Mouse (Mus musculus) lung, adult 18-20 months (tissue): Measurements from ENCODE around the gene Klf9.
A peak's percentile ranks its signal among the peaks of the same experiment; 100 is the strongest.
"Not testable (repeated sequence)": the region's sequence is repeated elsewhere in the genome, so short reads cannot be mapped to it uniquely, and the experiment has no call there.

ENCODE experiments used
- DNase-seq, 2 experiments: peaks; one replicate each; pipeline ENCODE4 v3.0.0; 2022; ENCODE audit warnings: mixed read lengths in 2 of 2

The Klf9 gene

GRCm38 (mm10) chr19:23141391-23142281 is 610 bp downstream of the Klf9 start:
- DNase-seq, result peak; percentile 89 to 92

DNA sequence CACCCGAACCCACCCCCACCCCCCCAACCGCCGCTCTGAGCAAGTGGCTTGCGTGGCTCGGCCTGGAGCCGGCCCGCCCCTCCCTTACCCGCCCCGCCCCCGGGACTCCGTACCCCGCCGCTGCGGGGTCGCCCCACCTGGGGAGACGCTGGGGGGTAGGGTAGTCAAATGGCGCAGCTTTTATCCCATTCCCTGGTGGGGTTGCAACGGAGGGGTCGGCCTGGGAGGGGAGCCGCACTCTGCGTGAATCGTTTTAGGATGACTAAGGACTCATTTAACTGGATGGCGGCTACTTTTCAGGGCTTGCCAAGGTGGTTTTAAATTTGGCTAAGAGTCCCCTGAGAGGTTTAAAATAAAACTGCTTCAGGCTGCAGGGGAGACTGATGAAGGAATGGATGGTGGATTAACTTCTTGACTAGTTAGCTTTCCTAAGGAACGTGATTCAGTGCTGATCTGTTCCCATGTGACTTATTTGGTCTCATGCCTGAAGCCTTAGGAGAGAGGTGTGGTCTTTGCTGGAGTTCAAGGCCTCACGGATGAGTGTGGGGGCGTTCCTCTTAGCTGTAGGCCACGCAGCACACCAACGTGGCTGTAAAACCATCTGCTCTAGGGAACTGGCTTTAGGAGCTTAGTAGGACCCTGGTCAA is 1.5 kb downstream of the Klf9 start:
- DNase-seq, result peak; percentile 51 to 73

GRCm38 (mm10) chr19:23143074-23143445 is 2.0 kb downstream of the Klf9 start:
- no peak for DNase-seq

DNA sequence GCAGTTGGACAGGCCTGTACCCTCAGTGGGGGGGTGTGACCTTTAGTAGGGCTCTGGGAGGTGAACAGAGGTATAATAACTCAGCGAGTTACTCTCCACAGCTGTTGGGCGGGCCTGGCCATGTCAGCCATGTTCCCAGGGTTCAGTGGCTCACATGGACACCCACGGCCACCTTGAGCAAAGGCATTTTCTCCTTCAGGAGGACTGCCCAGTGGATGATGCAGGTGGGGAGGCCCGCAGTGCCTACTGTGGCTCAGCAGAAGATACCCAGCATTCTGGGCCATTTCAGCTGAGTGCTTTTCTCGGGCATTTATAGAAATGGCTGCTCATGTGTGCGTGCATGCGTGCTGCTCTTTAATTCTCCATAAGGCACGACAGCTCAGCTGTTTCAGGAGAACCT is 2.5 kb downstream of the Klf9 start:
- peak in 1 of 2 experiments; percentile 45 for DNase-seq

DNA sequence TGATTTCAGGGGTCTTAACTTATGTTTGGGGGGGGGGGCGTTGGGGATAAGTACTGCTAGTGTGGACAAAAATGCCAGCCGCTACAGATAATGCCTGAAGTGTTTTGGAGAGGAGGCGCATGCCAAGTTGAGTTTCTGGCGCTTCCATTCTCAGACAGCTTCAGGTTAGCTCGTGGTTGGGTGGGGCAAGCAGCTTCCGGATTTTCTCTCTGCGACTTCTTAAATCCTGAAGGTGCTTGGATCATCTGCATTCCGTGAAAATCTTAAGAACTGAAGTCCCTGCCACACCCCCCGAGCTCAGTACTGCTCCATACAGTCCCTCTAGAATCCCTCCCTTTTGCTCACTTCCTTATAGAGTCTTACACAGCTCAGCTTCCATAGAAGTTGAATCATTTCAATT is 3.0 kb downstream of the Klf9 start:
- peak in 1 of 2 experiments; percentile 45 for DNase-seq

- DNase-seq, result no peak
These were observed 4.1 kb downstream of the Klf9 start for GRCm38 (mm10) chr19:23145146-23145545.

DNA sequence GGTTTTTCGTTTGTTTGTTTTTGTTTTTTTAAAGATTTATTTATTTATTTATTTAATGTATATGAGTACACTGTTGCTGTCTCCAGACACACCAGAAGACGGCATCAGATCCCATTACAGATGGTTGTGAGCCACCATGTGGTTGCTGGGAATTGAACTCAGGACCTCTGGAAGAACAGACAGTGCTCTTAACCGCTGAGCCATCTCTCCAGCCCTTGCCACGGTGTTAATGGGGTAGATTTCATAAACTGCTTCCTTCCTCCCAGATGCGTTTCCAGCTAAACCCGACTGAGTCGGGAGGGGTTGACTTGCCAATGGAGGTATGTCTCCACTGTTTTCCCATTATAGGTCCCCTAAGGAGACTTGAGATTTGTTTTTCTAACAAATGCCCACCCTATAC is 4.5 kb downstream of the Klf9 start:
- not testable (repeated sequence) for DNase-seq

DNA sequence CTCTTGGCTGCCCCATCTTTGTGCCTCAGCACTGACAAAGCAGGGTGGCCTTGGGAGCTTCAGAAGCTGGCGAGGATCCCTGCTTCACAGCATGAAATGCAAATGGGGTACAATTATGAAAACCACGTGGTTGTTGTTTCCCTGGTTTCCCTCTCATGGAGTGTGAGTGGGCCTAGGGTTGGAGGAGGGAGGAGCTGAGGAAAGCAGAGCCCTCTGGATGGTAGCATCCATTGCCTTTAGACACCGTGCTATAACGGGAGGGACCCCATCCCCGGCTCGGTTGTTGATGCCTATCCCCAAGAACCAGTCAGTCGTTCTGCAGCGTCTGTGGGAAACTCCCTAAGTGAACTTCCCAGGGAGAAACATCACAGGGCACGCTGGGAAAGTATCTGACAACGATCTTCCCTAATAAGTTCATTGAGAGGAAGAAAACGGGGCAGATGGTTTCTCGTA is 5.4 kb downstream of the Klf9 start:
- no peak for DNase-seq

DNA sequence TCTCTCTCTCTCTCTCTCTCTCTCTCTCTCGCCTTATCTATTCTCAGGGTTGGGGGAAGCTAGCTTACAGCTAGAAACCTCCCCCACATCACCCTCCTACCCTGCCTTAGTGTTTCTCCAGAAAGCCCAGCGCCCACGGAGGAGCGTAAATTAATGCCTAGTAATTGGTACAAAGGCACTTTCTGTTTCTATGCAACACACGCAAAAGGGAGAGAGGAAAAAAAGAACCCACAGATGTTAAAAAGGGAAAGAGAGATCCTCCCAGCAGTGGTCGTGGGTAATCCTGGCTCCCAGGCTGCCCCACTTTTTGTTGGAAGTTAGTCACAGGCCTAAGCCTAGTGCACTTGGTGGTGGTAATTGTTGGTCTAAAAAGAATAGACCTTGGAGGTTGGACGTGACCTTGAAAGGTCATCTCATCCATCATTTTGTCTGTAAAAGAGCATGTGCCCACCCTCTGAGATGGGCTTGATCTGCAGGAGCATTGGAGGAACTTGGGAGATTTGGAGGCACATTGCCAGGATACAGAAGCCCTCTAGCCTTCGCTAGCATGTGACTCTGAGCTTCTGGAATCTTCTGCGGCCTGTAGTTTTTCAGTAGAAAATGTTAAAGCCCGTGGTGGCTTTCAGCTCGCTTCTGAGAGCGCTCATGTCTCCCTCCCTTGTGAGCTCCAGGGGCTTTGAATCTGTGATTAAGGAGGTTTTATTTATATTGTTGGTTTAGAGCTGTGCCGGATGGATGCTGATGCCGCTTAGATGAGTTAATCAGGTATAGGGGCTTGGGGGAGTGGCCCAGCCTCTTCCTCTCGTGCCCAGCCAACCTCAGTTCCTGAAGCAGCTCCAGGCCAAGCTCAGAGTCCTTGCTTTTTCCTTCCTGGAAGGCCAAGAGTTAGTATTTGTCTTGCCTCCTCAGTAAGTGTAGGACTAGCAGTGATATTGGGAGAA is 6.3 kb downstream of the Klf9 start:
- DNase-seq, result peak in 1 of 2 experiments; percentile 5

- peak; percentile 31 to 46 for DNase-seq
These were observed 8.7 kb downstream of the Klf9 start for GRCm38 (mm10) chr19:23149465-23150410.

GRCm38 (mm10) chr19:23150556-23151265 is 9.7 kb downstream of the Klf9 start:
- DNase-seq, result peak in 1 of 2 experiments; percentile 3

DNA sequence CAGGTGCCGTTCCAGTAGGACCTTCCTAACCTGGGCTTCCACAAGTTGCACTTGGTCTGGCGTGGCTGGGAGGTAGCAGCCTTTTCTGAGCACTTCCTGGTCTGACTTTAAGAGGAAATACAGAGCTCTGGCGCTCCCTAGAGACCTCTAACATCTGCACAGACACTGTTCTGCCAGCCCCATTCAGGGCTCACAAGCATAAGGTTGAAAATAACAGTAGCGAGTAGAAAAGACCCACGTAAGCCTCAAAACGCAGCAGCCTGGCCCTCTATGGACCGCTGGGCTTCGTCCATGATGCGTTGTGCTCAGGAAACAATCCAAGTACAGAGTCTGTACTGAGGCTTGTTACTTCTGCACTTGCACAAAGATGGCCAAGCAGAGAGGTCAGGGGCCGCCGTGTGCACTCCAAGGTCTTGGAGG is 10.6 kb downstream of the Klf9 start:
- peak; percentile 71 to 75 for DNase-seq

DNA sequence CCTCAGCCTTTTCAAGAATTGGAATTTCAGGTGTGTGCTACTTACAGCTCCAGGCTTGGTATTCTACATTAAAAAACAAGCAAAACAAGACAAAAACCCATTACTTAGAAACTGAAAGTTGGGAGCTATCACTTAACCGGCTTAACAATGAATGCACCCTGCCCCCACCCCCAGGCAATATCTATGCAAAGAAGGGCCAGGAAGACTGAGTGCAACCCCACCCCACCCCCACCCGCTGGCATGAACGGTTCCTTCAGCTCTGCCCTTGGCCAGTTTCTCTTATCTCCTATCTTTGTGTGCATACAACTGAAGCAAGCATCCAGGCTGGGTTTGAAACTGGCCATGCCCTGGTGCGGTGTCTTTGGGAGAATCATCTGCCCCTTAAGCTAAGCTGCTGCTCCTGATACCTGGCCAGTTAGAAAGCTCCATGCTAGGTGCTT is 11.2 kb downstream of the Klf9 start:
- DNase-seq, result peak in 1 of 2 experiments; percentile 4

DNA sequence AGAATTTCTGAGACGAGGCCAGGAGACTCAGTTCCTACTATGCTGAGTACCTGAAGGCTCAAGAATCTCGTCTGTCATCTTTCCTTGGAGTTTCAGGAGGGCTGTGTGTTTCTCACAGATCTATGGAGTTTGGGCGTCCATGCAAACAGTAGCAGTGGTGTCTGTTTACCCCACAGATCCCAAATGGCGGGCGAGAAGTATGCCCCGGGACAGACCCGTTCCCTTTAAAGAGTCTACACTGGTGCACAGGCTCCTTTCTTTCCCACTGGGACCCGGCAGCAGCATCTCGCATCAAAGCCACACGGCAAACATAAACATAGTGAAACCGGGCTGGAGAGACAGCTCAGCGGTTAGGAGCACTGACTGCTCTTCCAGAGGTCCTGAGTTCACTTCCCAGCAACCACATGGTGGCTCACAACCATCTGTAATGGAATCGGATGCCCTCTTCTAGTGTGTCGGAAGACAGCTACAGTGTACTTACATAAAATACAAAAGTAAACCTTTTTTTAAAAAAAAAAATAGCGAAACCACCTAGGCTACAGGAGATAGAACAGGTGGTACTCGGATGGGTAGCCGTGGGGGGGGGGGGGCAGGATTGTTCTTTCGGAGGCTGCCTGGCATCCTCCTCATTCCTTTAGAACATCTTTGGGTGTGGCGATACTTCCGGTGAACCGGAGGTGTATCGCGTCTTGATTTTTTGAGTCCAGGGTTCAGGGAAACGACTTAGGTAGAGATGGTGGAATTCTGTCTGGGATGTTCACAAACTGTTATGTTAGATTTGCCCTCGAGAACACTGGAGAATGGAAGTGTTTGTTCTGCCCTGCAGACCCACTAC is 12.0 kb downstream of the Klf9 start:
- DNase-seq, result no peak

DNA sequence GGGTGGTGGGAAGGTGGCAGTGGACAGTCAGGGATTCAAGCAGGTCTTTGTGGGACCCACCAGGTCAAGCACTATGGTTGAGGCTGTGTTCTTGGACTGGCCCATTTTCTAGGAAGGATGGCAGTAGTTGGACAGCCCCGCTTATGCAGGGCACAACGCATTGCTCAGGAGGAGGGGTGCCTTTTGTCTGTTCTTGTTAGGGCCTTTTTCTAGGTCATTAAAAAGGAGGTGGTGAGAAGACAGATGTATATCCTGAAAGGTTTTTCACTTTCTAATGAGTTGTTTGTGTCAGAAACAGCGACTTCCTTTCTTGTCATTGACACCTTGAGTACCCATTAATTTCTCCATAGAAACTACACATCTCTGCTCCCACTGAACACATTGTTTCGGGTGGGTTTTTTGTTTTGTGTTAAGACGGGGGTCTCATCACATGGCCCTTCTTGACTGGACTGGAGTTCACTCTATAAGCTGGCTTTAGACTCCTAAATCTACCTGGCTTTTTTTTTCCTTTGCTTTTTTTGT is 12.6 kb downstream of the Klf9 start:
- DNase-seq, result no peak

- DNase-seq, result no peak
These were observed 18.9 kb downstream of the Klf9 start for GRCm38 (mm10) chr19:23159780-23160395.

GRCm38 (mm10) chr19:23162387-23162809 is 21.4 kb downstream of the Klf9 start:
- no peak for DNase-seq

DNA sequence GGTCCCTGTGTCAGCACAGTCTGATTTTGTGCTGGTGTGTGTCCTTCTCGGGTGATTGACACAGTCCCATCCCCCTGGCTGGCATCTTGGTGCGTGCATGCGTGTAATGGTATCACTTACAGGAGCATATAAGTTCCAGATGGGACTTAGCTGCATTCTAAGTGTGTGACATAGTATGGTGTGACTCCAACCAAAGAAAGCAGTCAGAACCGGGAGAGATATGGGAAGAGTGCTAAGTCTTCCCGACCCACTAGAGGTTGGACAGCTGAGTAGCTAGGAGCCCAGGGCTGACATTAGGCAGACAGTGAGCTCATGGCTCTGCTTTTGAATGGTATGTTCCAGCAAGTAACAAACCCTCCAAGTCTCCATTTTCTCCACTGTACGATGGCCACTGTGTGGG is 21.9 kb downstream of the Klf9 start:
- no peak for DNase-seq

DNA sequence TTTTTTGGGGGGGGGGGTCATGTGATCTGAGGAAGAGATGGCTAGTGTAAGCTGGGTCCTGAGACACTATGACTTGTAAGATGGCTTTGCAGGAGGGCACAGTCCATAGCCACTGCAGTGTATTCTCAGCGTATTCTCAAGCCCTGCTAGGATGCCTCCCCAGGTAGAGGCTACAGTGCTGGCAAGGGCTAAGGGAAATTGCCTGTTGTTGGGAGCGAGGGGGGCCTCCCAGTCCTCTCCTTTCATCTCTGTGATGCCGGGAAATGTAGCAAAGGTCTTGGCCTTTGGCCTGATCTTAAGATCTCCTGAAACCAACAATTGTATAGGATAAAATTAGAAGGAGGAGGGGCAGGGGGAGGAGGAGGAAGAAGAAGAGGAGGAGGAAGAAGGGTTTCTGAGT is 22.3 kb downstream of the Klf9 start:
- DNase-seq, result no peak
